In the genomic region with DNA sequence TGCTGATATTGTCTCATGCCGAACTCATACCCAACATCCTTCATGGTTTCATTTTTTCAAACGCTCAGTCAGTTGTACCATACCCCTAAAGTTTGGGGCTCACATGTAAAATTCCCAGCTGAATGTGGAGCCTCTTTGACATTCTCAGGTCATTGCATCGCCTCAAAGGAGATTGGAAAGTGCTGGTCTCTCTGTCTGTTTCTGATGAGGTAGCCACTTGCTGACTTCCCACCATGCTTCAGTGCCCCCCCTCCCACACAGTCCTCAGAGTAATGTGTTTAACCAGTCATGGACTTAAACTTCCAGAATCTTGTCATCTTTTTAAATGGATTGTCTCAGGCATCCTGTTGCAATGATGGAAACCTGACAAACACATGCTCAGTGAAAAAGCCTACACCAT, we compare ENCODE assay signal across 20 mouse cellular contexts.
DNase-seq lines count a peak whose midpoint lies in the region; ATAC-seq lines count a peak whose summit lies in the region.
"Had no signal": no experiment of that assay in that cellular context is flagged by ENCODE, and none has a peak within 500 bp of the region (broad histone marks: within the 10 kb centered on the region; RNA-seq: fewer than 3 reads in every experiment).

No protein-coding gene starts in this region.

- no peaks in the 10 kb centered on the region for H3K9me3 ChIP-seq in forebrain, embryonic 12.5 days
- H3K9me3 ChIP-seq in forebrain, embryonic 16.5 days (ENCODE audit: control insufficient read depth, low read length): no peaks in the 10 kb centered on the region
- H3K9me3 ChIP-seq in kidney, embryonic 14.5 days (ENCODE audit: control insufficient read depth, low read length): no peaks in the 10 kb centered on the region
- H3K9me3 ChIP-seq in neural tube, embryonic 11.5 days (ENCODE audit: control insufficient read depth, low read length): no peaks in the 10 kb centered on the region
- H3K9me3 ChIP-seq in forebrain, embryonic 15.5 days: no peaks in the 10 kb centered on the region
- H3K9me3 ChIP-seq: embryonic facial prominence, embryonic 13.5 days; heart, embryonic 15.5 days; hindbrain, embryonic 10.5 days; hindbrain, embryonic 15.5 days had no signal

- no peak overlapping the region for H3K27ac ChIP-seq in forebrain, embryonic 12.5 days
- no peak overlapping the region for H3K27ac ChIP-seq in forebrain, embryonic 16.5 days (ENCODE audit: low read length)
- no peak overlapping the region for H3K27ac ChIP-seq in kidney, embryonic 14.5 days (ENCODE audit: low read depth, low read length)
- H3K27ac ChIP-seq in neural tube, embryonic 11.5 days (ENCODE audit: low read depth, low read length): no peak overlapping the region
- H3K27ac ChIP-seq in forebrain, embryonic 15.5 days (replicated peaks): no peak overlapping the region
- H3K27ac ChIP-seq: embryonic facial prominence, embryonic 13.5 days; heart, adult 2 months; heart, embryonic 15.5 days; hindbrain, embryonic 15.5 days had no signal

- H3K4me1 ChIP-seq in forebrain, embryonic 12.5 days: peaks cover 7% of the 10 kb centered on the region
- peaks cover 4% of the 10 kb centered on the region; the same call in 1 of the 2 replicates for H3K4me1 ChIP-seq in forebrain, embryonic 16.5 days (replicated peaks; ENCODE audit: control insufficient read depth, insufficient read depth, low read length)
- H3K4me1 ChIP-seq in kidney, embryonic 14.5 days (ENCODE audit: control insufficient read depth, insufficient read depth, low read length): peaks cover 5% of the 10 kb centered on the region; the same call in 1 of the 2 replicates
- no peaks in the 10 kb centered on the region for H3K4me1 ChIP-seq in neural tube, embryonic 11.5 days (ENCODE audit: control insufficient read depth, insufficient read depth, low read length)
- H3K4me1 ChIP-seq in forebrain, embryonic 15.5 days: peaks cover 9% of the 10 kb centered on the region
- H3K4me1 ChIP-seq: hindbrain, embryonic 15.5 days had no signal

- WGBS in forebrain, embryonic 12.5 days: 85% methylated on average over 3 of the region's 3 CpGs
- whole genome bisulfite sequencing in forebrain, embryonic 16.5 days: 88% methylated on average over 3 of the region's 3 CpGs
- 80% methylated on average over 3 of the region's 3 CpGs for WGBS in kidney, embryonic 14.5 days
- 88% methylated on average over 3 of the region's 3 CpGs for WGBS in neural tube, embryonic 11.5 days
- 91% methylated on average over 3 of the region's 3 CpGs for WGBS in forebrain, embryonic 15.5 days

- DNase-seq in kidney, adult 8-10 months: no peak
- DNase-seq in neural tube, embryonic 11.5 days (ENCODE audit: low spot score): no peak
- DNase-seq in neural tube, embryonic 10.5 days (ENCODE audit: extremely low spot score, low spot score): no peak
- DNase-seq in right cerebral cortex, postnatal 4 days: no peak
- DNase-seq: adrenal gland, postnatal 14 days; cerebellum, adult 18-20 months; cerebellum, adult 9-11 months; cerebellum, postnatal 36 days; gastrocnemius, postnatal 10 days; heart, adult 2 months had no signal

- H3K36me3 ChIP-seq in forebrain, embryonic 12.5 days (replicated peaks): no peaks in the 10 kb centered on the region
- H3K36me3 ChIP-seq in forebrain, embryonic 16.5 days (ENCODE audit: control insufficient read depth, insufficient read depth): no peaks in the 10 kb centered on the region
- no peaks in the 10 kb centered on the region for H3K36me3 ChIP-seq in kidney, embryonic 14.5 days (ENCODE audit: control insufficient read depth, insufficient read depth, low read length)
- H3K36me3 ChIP-seq in neural tube, embryonic 11.5 days (ENCODE audit: control insufficient read depth, insufficient read depth, low read length): no peaks in the 10 kb centered on the region
- H3K36me3 ChIP-seq in forebrain, embryonic 15.5 days: no peaks in the 10 kb centered on the region
- H3K36me3 ChIP-seq: embryonic facial prominence, embryonic 13.5 days; heart, embryonic 15.5 days; hindbrain, embryonic 10.5 days; hindbrain, embryonic 15.5 days had no signal

- no peak overlapping the region for H3K4me3 ChIP-seq in forebrain, embryonic 12.5 days (replicated peaks)
- no peak overlapping the region for H3K4me3 ChIP-seq in forebrain, embryonic 16.5 days (replicated peaks; ENCODE audit: low read length)
- no peak overlapping the region for H3K4me3 ChIP-seq in kidney, embryonic 14.5 days (ENCODE audit: low read length)
- H3K4me3 ChIP-seq in neural tube, embryonic 11.5 days (ENCODE audit: low read depth, low read length): no peak overlapping the region
- H3K4me3 ChIP-seq in forebrain, embryonic 15.5 days: no peak overlapping the region
- H3K4me3 ChIP-seq: embryonic facial prominence, embryonic 13.5 days; heart, adult 2 months; heart, embryonic 15.5 days; hindbrain, embryonic 10.5 days; hindbrain, embryonic 15.5 days had no signal

- no peak overlapping the region for H3K9ac ChIP-seq in forebrain, embryonic 12.5 days
- H3K9ac ChIP-seq in forebrain, embryonic 16.5 days (replicated peaks; ENCODE audit: low read depth, low read length): no peak overlapping the region
- no peak overlapping the region for H3K9ac ChIP-seq in kidney, embryonic 14.5 days (ENCODE audit: low read depth, low read length)
- H3K9ac ChIP-seq in neural tube, embryonic 11.5 days (ENCODE audit: low read length): no peak overlapping the region
- no peak overlapping the region for H3K9ac ChIP-seq in forebrain, embryonic 15.5 days (replicated peaks)
- H3K9ac ChIP-seq: embryonic facial prominence, embryonic 13.5 days; heart, embryonic 15.5 days; hindbrain, embryonic 15.5 days had no signal

- ATAC-seq in forebrain, embryonic 12.5 days (ENCODE audit: low FRiP score): peak; percentile 33; the same call in 1 of the 2 replicates
- no peak for ATAC-seq in forebrain, embryonic 16.5 days
- 0 out of 2 replicates have a peak, but pooled peaks have one; percentile 62 for ATAC-seq in kidney, embryonic 14.5 days (ENCODE audit: low FRiP score, low TSS enrichment)
- peak; percentile 26; the same call in 1 of the 2 replicates for ATAC-seq in neural tube, embryonic 11.5 days (ENCODE audit: insufficient read depth, low FRiP score, low TSS enrichment)
- 0 out of 2 replicates have a peak, but pooled peaks have one; percentile 4 for ATAC-seq in forebrain, embryonic 15.5 days (replicated peaks)
- ATAC-seq: inflammation-experienced regulatory T-cells, adult 6 months had no signal

- no peaks in the 10 kb centered on the region for H3K27me3 ChIP-seq in forebrain, embryonic 12.5 days
- no peaks in the 10 kb centered on the region for H3K27me3 ChIP-seq in forebrain, embryonic 16.5 days (replicated peaks; ENCODE audit: control insufficient read depth, insufficient read depth, low read length)
- no peaks in the 10 kb centered on the region for H3K27me3 ChIP-seq in kidney, embryonic 14.5 days (ENCODE audit: control insufficient read depth, insufficient read depth, low read length)
- no peaks in the 10 kb centered on the region for H3K27me3 ChIP-seq in neural tube, embryonic 11.5 days (ENCODE audit: control insufficient read depth, insufficient read depth, low read length)
- no peaks in the 10 kb centered on the region for H3K27me3 ChIP-seq in forebrain, embryonic 15.5 days
- H3K27me3 ChIP-seq: embryonic facial prominence, embryonic 13.5 days; heart, embryonic 15.5 days; hindbrain, embryonic 15.5 days had no signal

- no peak overlapping the region for H3K4me2 ChIP-seq in forebrain, embryonic 12.5 days
- H3K4me2 ChIP-seq in forebrain, embryonic 16.5 days (ENCODE audit: low read length): no peak overlapping the region
- no peak overlapping the region for H3K4me2 ChIP-seq in kidney, embryonic 14.5 days (replicated peaks; ENCODE audit: low read depth, low read length)
- no peak overlapping the region for H3K4me2 ChIP-seq in neural tube, embryonic 11.5 days (ENCODE audit: low read depth)
- H3K4me2 ChIP-seq in forebrain, embryonic 15.5 days (replicated peaks): no peak overlapping the region
- H3K4me2 ChIP-seq: embryonic facial prominence, embryonic 13.5 days; heart, embryonic 11.5 days; heart, embryonic 15.5 days; hindbrain, embryonic 15.5 days had no signal
